Mouse (Mus musculus): Measurements from ENCODE around the gene Nhej1. TPM values are rescaled to one million over a fixed set of nuclear protein-coding genes. Genes with fewer than 3 reads are reported as not detected.

Gene Nhej1
- polyA plus RNA-seq, 1 experiment from 2014 or later: 8.8 TPM

- Histone ChIP-seq H3K9me3 (replicated peaks; ENCODE audit: control insufficient read depth, low read length) (no peaks in the 10 kb centered on the region), H3K36me3 (ENCODE audit: control insufficient read depth, insufficient read depth) (no peaks in the 10 kb centered on the region), H3K9ac (ENCODE audit: low read length) (no peak overlapping the region), H3K4me2 (ENCODE audit: low read depth, low read length) (no peak overlapping the region), H3K4me1 (ENCODE audit: control insufficient read depth, insufficient read depth, low read length) (no peaks in the 10 kb centered on the region), H3K4me3 (ENCODE audit: low read length) (no peak overlapping the region), H3K27ac (ENCODE audit: low read length) (no peak overlapping the region), H3K27me3 (ENCODE audit: control insufficient read depth, insufficient read depth, low read length) (no peaks in the 10 kb centered on the region)
- ATAC-seq (replicated peaks; ENCODE audit: extremely low read depth, insufficient read depth, low FRiP score): no peak
- WGBS: 69% methylated on average over 4 of the region's 4 CpGs
Observed at GRCm38 (mm10) chr1:74971353-74972050, 153.5 kb downstream of the Nhej1 start.

- 39% methylated on average over 8 of the region's 8 CpGs for WGBS
- Histone ChIP-seq H3K9me3 (replicated peaks; ENCODE audit: control insufficient read depth, low read length) (no peaks in the 10 kb centered on the region), H3K27me3 (ENCODE audit: control insufficient read depth, insufficient read depth, low read length) (peaks cover 4% of the 10 kb centered on the region), H3K4me2 (ENCODE audit: low read depth, low read length) (no peak overlapping the region), H3K9ac (ENCODE audit: low read length) (no peak overlapping the region), H3K27ac (ENCODE audit: low read length) (no peak overlapping the region), H3K4me1 (ENCODE audit: control insufficient read depth, insufficient read depth, low read length) (0 out of 2 replicates have a peak, but pooled peaks cover 3% of the 10 kb centered on the region), H3K36me3 (ENCODE audit: control insufficient read depth, insufficient read depth) (no peaks in the 10 kb centered on the region), H3K4me3 (ENCODE audit: low read length) (no peak overlapping the region)
- no peak for ATAC-seq (replicated peaks; ENCODE audit: extremely low read depth, insufficient read depth, low FRiP score)
Observed at GRCm38 (mm10) chr1:74967962-74968580, 156.9 kb downstream of the Nhej1 start.

GRCm38 (mm10) chr1:74964494-74965215, 160.3 kb downstream of the Nhej1 start:
- no peaks in the 10 kb centered on the region for H3K36me3 ChIP-seq (ENCODE audit: control insufficient read depth, insufficient read depth)
- H3K9ac ChIP-seq (ENCODE audit: low read length): peak overlapping the region; percentile 50
- peak overlapping the region; percentile 59 for H3K4me2 ChIP-seq (ENCODE audit: low read depth, low read length)
- H3K4me3 ChIP-seq (ENCODE audit: low read length): peak overlapping the region; percentile 27
- 14% methylated on average over 16 of the region's 16 CpGs for WGBS
- H3K27ac ChIP-seq (ENCODE audit: low read length): no peak overlapping the region
- ATAC-seq (replicated peaks; ENCODE audit: extremely low read depth, insufficient read depth, low FRiP score): peak; percentile 55
- 0 out of 2 replicates have a peak, but pooled peaks cover 3% of the 10 kb centered on the region for H3K4me1 ChIP-seq (ENCODE audit: control insufficient read depth, insufficient read depth, low read length)
- H3K9me3 ChIP-seq (replicated peaks; ENCODE audit: control insufficient read depth, low read length): no peaks in the 10 kb centered on the region
- H3K27me3 ChIP-seq (ENCODE audit: control insufficient read depth, insufficient read depth, low read length): peaks cover 10% of the 10 kb centered on the region

GRCm38 (mm10) chr1:74962853-74963227, 162.2 kb downstream of the Nhej1 start:
- H3K4me1 ChIP-seq (ENCODE audit: control insufficient read depth, insufficient read depth, low read length): 0 out of 2 replicates have a peak, but pooled peaks cover 3% of the 10 kb centered on the region
- H3K4me3 ChIP-seq (ENCODE audit: low read length): no peak overlapping the region
- 81% methylated on average over 5 of the region's 5 CpGs for WGBS
- peaks cover 17% of the 10 kb centered on the region for H3K27me3 ChIP-seq (ENCODE audit: control insufficient read depth, insufficient read depth, low read length)
- no peak overlapping the region for H3K4me2 ChIP-seq (ENCODE audit: low read depth, low read length)
- no peak for ATAC-seq (replicated peaks; ENCODE audit: extremely low read depth, insufficient read depth, low FRiP score)
- H3K27ac ChIP-seq (ENCODE audit: low read length): no peak overlapping the region
- no peak overlapping the region for H3K9ac ChIP-seq (ENCODE audit: low read length)
- H3K9me3 ChIP-seq (replicated peaks; ENCODE audit: control insufficient read depth, low read length): no peaks in the 10 kb centered on the region
- no peaks in the 10 kb centered on the region for H3K36me3 ChIP-seq (ENCODE audit: control insufficient read depth, insufficient read depth)

GRCm38 (mm10) chr1:74962126-74962852, 162.7 kb downstream of the Nhej1 start:
- Histone ChIP-seq H3K27me3 (ENCODE audit: control insufficient read depth, insufficient read depth, low read length) (peaks cover 17% of the 10 kb centered on the region), H3K36me3 (ENCODE audit: control insufficient read depth, insufficient read depth) (no peaks in the 10 kb centered on the region), H3K4me3 (ENCODE audit: low read length) (no peak overlapping the region), H3K9me3 (replicated peaks; ENCODE audit: control insufficient read depth, low read length) (no peaks in the 10 kb centered on the region), H3K4me1 (ENCODE audit: control insufficient read depth, insufficient read depth, low read length) (0 out of 2 replicates have a peak, but pooled peaks cover 3% of the 10 kb centered on the region), H3K27ac (ENCODE audit: low read length) (no peak overlapping the region), H3K9ac (ENCODE audit: low read length) (no peak overlapping the region), H3K4me2 (ENCODE audit: low read depth, low read length) (no peak overlapping the region)
- no peak for ATAC-seq (replicated peaks; ENCODE audit: extremely low read depth, insufficient read depth, low FRiP score)
- WGBS: 81% methylated on average over 5 of the region's 5 CpGs

GRCm38 (mm10) chr1:74961722-74962121, 163.3 kb downstream of the Nhej1 start:
- H3K27ac ChIP-seq (ENCODE audit: low read length): no peak overlapping the region
- no peak overlapping the region for H3K9ac ChIP-seq (ENCODE audit: low read length)
- 0 out of 2 replicates have a peak, but pooled peaks cover 3% of the 10 kb centered on the region for H3K4me1 ChIP-seq (ENCODE audit: control insufficient read depth, insufficient read depth, low read length)
- WGBS: 83% methylated on average over 7 of the region's 7 CpGs
- no peak for ATAC-seq (replicated peaks; ENCODE audit: extremely low read depth, insufficient read depth, low FRiP score)
- no peaks in the 10 kb centered on the region for H3K36me3 ChIP-seq (ENCODE audit: control insufficient read depth, insufficient read depth)
- H3K4me2 ChIP-seq (ENCODE audit: low read depth, low read length): no peak overlapping the region
- peaks cover 20% of the 10 kb centered on the region for H3K27me3 ChIP-seq (ENCODE audit: control insufficient read depth, insufficient read depth, low read length)
- H3K9me3 ChIP-seq (replicated peaks; ENCODE audit: control insufficient read depth, low read length): no peaks in the 10 kb centered on the region
- no peak overlapping the region for H3K4me3 ChIP-seq (ENCODE audit: low read length)

- no peak for ATAC-seq (replicated peaks; ENCODE audit: extremely low read depth, insufficient read depth, low FRiP score)
- peaks cover 28% of the 10 kb centered on the region for H3K27me3 ChIP-seq (ENCODE audit: control insufficient read depth, insufficient read depth, low read length)
- no peaks in the 10 kb centered on the region for H3K36me3 ChIP-seq (ENCODE audit: control insufficient read depth, insufficient read depth)
- no peak overlapping the region for H3K4me3 ChIP-seq (ENCODE audit: low read length)
- no peaks in the 10 kb centered on the region for H3K9me3 ChIP-seq (replicated peaks; ENCODE audit: control insufficient read depth, low read length)
- 76% methylated on average over 7 of the region's 7 CpGs for WGBS
- H3K9ac ChIP-seq (ENCODE audit: low read length): no peak overlapping the region
- H3K4me2 ChIP-seq (ENCODE audit: low read depth, low read length): no peak overlapping the region
- no peak overlapping the region for H3K27ac ChIP-seq (ENCODE audit: low read length)
- H3K4me1 ChIP-seq (ENCODE audit: control insufficient read depth, insufficient read depth, low read length): 0 out of 2 replicates have a peak, but pooled peaks cover 3% of the 10 kb centered on the region
Observed at GRCm38 (mm10) chr1:74960059-74960458, 164.9 kb downstream of the Nhej1 start.

GRCm38 (mm10) chr1:74951556-74952210, 173.3 kb downstream of the Nhej1 start, which contains the start of gene Ihh:
Gene Ihh, minus strand, starts transcription at chr1:74951672.
- no peak within 1 kb of the TSS for H3K9ac ChIP-seq (ENCODE audit: low read length)
- no peak within 1 kb of the TSS for H3K27ac ChIP-seq (ENCODE audit: low read length)
- no peaks in the 10 kb centered on the region for H3K36me3 ChIP-seq (ENCODE audit: control insufficient read depth, insufficient read depth)
- 2% methylated on average over 51 of the region's 55 CpGs for WGBS
- H3K4me1 ChIP-seq (ENCODE audit: control insufficient read depth, insufficient read depth, low read length): peaks cover 26% of the 10 kb centered on the region
- peaks cover 89% of the 10 kb centered on the region for H3K27me3 ChIP-seq (ENCODE audit: control insufficient read depth, insufficient read depth, low read length)
- H3K9me3 ChIP-seq (replicated peaks; ENCODE audit: control insufficient read depth, low read length): no peaks in the 10 kb centered on the region
- H3K4me2 ChIP-seq (ENCODE audit: low read depth, low read length): peak within 1 kb of the TSS; percentile 62
- ATAC-seq (replicated peaks; ENCODE audit: extremely low read depth, insufficient read depth, low FRiP score): no peak
- peak within 1 kb of the TSS; percentile 45 for H3K4me3 ChIP-seq (ENCODE audit: low read length)
